Mouse (Mus musculus) intestine, embryonic 15.5 days (tissue): ENCODE measurements at regions not wholly inside any gene's neighbourhood (a gene's known extent, or its start where the extent isn't known, plus 50 kb on each side); places are given as distances from the start of the nearest gene placed in this dataset.

ENCODE experiments used
- ATAC-seq: fragments of 200-750 bp; cut with Nextera tagmentation; 2 replicates; pipeline ENCODE4 v1.8.0; 2017; ENCODE audit warnings: moderate TSS enrichment, moderate library complexity
- H3K27ac ChIP-seq: fragments of 300-500 bp; sonication (generic); 2 replicates; pipeline ENCODE4 v1.5.1; 2015; ENCODE audit warnings: mild to moderate bottlenecking, inconsistent platforms
- H3K27me3 ChIP-seq: fragments of 300-500 bp; sonication (generic); replicated peaks from 2 replicates; pipeline ENCODE4 v1.6.1; 2015; ENCODE audit warnings: inconsistent platforms
- H3K36me3 ChIP-seq: fragments of 300-500 bp; sonication (generic); 2 replicates; pipeline ENCODE4 v1.6.1; 2015; ENCODE audit warnings: inconsistent platforms
- H3K4me1 ChIP-seq: fragments of 300-500 bp; sonication (generic); replicated peaks from 2 replicates; pipeline ENCODE4 v1.6.1; 2015; ENCODE audit warnings: inconsistent platforms
- H3K4me2 ChIP-seq: fragments of 300-500 bp; sonication (generic); replicated peaks from 2 replicates; pipeline ENCODE4 v1.6.1; 2015; ENCODE audit warnings: mild to moderate bottlenecking, inconsistent platforms
- H3K4me3 ChIP-seq: fragments of 300-500 bp; sonication (generic); replicated peaks from 2 replicates; pipeline ENCODE4 v1.5.1; 2015; ENCODE audit warnings: inconsistent platforms
- H3K9ac ChIP-seq: fragments of 300-500 bp; sonication (generic); 2 replicates; pipeline ENCODE4 v1.6.1; 2015; ENCODE audit warnings: inconsistent platforms
- H3K9me3 ChIP-seq: fragments of 300-500 bp; sonication (generic); 2 replicates; pipeline ENCODE4 v1.6.1; 2016; ENCODE audit warnings: inconsistent platforms
- WGBS: fragments of 180-500 bp; shearing (Covaris S2); methylation state at CpG from one replicate; pipeline ENCODE4 v1.1.7; 2015; 5-methylcytosine and 5-hydroxymethylcytosine counted together

DNA sequence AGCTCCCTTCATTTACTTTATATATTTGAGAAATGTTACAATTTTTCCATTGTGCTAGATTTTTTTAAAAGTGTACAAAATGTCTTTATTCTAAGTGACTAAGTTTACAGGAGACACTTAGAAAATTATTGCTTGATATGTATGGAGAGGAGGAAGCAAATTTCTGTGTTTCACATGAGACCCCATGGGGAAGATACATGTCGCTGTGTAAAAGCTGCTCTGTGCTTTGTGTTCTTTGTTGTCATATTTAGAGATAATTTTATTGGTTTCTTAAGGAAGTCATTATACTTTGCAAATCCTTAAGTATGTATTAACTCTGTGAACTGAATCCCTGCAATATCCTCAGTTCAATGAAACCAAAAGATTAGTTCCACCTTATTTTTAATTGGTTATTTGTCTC is 406.0 kb upstream of the 1700003H04Rik start:
- Histone ChIP-seq H3K4me3 (no peak overlapping the region), H3K27me3 (no peaks in the 10 kb centered on the region), H3K4me1 (no peaks in the 10 kb centered on the region), H3K4me2 (no peak overlapping the region), H3K27ac (no peak overlapping the region), H3K36me3 (no peaks in the 10 kb centered on the region), H3K9me3 (no peaks in the 10 kb centered on the region), H3K9ac (no peak overlapping the region)
- 81% methylated on average over 1 of the region's 1 CpGs for WGBS
- no peak for ATAC-seq

DNA sequence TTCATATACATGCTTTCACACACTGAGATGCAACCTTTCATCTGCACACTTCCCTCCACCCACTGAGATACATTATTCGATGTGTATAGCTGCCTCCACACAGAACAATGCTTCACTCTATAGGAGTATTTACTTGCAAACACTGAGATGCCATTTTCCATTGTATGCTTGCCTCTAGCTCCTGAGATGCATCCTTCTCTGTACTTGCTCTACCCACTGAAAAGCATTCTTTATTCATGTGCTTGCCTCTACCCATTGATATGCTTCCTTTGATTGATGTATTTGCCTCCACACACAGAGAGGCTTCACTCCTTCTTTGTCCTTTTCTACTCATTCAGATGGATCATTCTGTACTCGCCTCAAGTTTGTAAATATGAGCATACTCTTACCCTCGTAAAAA is 405.6 kb upstream of the 1700003H04Rik start:
- Histone ChIP-seq H3K9ac (no peak overlapping the region), H3K27me3 (no peaks in the 10 kb centered on the region), H3K36me3 (no peaks in the 10 kb centered on the region), H3K4me2 (no peak overlapping the region), H3K4me1 (no peaks in the 10 kb centered on the region), H3K27ac (no peak overlapping the region), H3K9me3 (no peaks in the 10 kb centered on the region), H3K4me3 (no peak overlapping the region)
- 70% methylated on average over 3 of the region's 3 CpGs for WGBS
- ATAC-seq, result no peak

DNA sequence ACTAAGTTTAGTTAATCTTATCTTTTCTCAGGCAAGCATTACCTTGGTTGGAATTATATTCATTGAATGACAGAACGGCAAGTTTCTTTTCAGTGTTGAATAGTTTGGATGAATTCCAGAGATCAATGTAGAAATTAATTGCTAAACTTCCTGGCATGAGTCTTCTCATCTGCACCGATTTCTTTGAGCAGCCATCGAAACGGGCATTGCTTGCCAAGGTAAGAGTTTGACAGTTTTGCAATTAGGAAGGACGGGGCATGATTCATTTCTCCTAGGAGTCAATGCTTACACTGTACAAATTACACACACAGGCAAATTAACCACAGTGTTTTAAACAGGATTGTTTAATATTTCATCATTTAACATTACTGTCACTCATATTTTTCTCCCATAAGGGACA is 404.5 kb upstream of the 1700003H04Rik start:
- H3K27me3 ChIP-seq, result no peaks in the 10 kb centered on the region
- no peak overlapping the region for H3K4me3 ChIP-seq
- 84% methylated on average over 5 of the region's 5 CpGs for WGBS
- no peak overlapping the region for H3K27ac ChIP-seq
- H3K4me1 ChIP-seq, result no peaks in the 10 kb centered on the region
- H3K9ac ChIP-seq, result no peak overlapping the region
- no peak overlapping the region for H3K4me2 ChIP-seq
- H3K36me3 ChIP-seq, result no peaks in the 10 kb centered on the region
- H3K9me3 ChIP-seq, result no peaks in the 10 kb centered on the region
- ATAC-seq, result no peak

DNA sequence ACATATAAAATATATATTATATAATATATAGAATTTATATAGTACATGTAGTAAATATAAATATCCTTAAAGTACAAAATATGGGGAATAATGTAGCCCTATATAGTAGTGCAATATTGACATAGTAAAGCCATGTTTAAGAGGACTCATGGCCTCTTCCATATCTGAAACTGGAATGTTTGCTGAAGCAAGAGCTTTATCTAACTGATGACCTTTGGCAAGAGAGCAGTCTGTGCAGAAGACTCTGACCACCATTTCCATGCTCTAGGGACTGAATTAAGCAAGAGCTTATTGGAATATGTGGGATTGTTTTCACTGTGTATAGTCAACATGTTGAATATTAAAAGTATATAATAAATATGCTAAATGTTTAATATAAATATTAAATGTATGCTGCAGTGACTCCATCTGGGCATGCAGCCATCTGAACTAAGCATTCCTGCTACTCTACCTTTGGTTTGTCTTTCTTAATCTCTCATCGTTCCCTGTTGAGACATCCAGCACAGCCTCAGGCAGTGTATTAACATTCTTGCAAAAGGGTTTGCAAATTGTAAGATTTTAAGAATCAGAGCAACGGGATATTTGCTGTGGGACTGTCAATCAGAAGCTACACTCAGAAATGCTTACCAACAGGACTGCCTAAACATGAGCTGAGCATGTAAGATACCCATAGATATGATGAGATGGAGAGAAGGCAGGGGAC is 354.4 kb upstream of the 1700003H04Rik start:
- Histone ChIP-seq H3K4me1 (no peaks in the 10 kb centered on the region), H3K4me2 (no peak overlapping the region), H3K9me3 (no peaks in the 10 kb centered on the region), H3K36me3 (no peaks in the 10 kb centered on the region), H3K27ac (no peak overlapping the region), H3K27me3 (no peaks in the 10 kb centered on the region), H3K4me3 (no peak overlapping the region), H3K9ac (no peak overlapping the region)
- 63% methylated on average over 2 of the region's 2 CpGs for WGBS
- peak; percentile 84 for ATAC-seq

DNA sequence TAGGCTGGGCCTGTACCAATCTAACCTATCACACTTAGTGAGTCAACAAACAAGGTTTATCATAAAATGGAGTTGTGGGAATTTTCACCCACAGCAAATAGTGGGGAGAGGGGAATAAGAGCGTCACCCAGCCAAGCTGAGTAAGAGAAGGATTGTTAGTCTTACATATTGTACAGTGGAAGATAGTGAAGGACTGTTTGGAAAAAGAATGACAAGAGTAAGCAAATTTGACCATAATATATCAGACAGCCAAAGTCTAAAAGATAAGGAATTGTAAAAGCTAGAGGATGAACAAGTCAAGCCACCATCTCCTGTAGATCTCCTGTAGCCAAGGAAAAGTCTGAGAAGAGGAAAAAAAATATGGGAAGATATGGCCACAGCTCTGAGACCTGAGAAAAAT is 351.8 kb upstream of the 1700003H04Rik start:
- 82% methylated on average over 1 of the region's 1 CpGs for WGBS
- H3K9ac ChIP-seq, result no peak overlapping the region
- no peaks in the 10 kb centered on the region for H3K4me1 ChIP-seq
- H3K27ac ChIP-seq, result no peak overlapping the region
- ATAC-seq, result no peak
- H3K9me3 ChIP-seq, result no peaks in the 10 kb centered on the region
- no peak overlapping the region for H3K4me3 ChIP-seq
- no peaks in the 10 kb centered on the region for H3K27me3 ChIP-seq
- H3K4me2 ChIP-seq, result no peak overlapping the region
- H3K36me3 ChIP-seq, result no peaks in the 10 kb centered on the region

DNA sequence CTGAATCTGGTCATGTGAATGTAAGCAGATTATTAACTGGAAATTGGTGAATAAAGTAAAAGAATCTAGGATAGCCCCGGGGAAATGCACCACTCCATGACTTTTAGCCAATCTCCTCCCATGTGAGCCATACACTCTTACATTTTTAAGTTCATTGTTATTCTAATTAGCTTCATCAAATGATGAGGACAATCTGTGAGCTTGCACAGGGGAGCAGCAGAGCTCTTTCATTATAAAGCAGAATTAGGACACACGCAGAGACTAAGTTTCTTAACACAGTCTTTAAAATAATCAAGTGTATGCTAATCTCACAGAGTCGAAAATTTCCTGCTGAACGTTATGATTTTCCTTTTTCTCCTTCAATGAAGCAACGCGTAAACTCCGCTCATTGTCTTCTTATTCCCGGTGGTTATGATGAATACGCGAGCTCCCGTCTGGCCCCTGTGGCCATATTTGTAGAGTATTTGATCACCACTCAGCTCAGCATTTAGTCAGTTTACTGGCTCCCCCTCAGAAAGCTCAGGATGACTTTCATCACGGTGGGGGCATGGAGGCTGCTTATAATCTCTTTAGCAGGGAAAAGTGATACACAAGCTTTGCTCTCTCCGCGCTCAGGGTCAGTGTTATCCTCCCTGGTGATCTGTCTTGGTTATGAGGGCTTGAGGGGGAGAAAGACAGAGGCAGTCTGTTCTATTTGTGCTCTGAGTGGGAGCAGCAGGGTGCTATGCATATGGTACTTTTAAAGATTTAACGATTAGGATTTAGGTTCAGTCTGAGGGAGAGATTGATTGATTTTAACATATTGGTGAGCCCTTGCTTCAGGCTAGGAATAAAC is 350.1 kb upstream of the 1700003H04Rik start:
- 53% methylated on average over 15 of the region's 15 CpGs for WGBS
- Histone ChIP-seq H3K4me2 (no peak overlapping the region), H3K27ac (no peak overlapping the region), H3K27me3 (no peaks in the 10 kb centered on the region), H3K9ac (no peak overlapping the region), H3K9me3 (no peaks in the 10 kb centered on the region), H3K4me1 (no peaks in the 10 kb centered on the region), H3K36me3 (no peaks in the 10 kb centered on the region), H3K4me3 (no peak overlapping the region)
- ATAC-seq, result no peak

DNA sequence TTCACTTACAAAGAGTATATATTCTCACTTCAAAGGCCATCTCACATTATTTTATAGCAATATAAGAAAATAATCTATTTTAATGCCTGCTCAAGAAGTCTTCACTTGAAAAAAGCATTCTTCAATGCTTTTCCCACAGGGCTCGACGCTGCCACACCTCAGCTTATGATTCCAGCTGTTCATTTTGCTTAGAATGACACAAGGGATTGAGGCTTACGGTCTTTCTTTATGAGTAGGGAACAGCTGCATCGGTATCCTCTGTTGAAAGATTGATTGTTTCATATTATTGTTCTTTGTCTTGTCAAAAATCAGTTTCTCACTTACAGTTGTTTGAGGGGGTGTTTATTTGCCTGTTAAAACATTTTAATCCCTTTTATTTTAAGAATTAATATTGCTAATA is 328.0 kb upstream of the 1700003H04Rik start:
- H3K27me3 ChIP-seq, result no peaks in the 10 kb centered on the region
- H3K9me3 ChIP-seq, result no peaks in the 10 kb centered on the region
- no peak overlapping the region for H3K27ac ChIP-seq
- H3K4me3 ChIP-seq, result no peak overlapping the region
- no peak for ATAC-seq
- no peaks in the 10 kb centered on the region for H3K36me3 ChIP-seq
- H3K4me1 ChIP-seq, result no peaks in the 10 kb centered on the region
- H3K9ac ChIP-seq, result no peak overlapping the region
- no peak overlapping the region for H3K4me2 ChIP-seq
- 78% methylated on average over 4 of the region's 4 CpGs for WGBS
